ENCODE assay signal across 12 mouse cellular contexts in genomic region chr4:41903310-41903709, GRCm38 (mm10). TPM values are rescaled to one million over a fixed set of nuclear protein-coding genes. Genes with fewer than 3 reads are reported as not detected.
"Had no signal": no experiment of that assay in that cellular context is flagged by ENCODE, and none has a peak within 500 bp of the region (broad histone marks: within the 10 kb centered on the region; RNA-seq: fewer than 3 reads in every experiment).

TSS of gene Gm21541 (plus strand) at chr4:41903610.

RNA-seq across cellular contexts. Expression of gene Gm21541, which starts in this region (rescaled TPM):
- polyA plus RNA-seq: inflammation-experienced regulatory T-cells, adult 6 months; kidney, embryonic 14.5 days; limb, embryonic 10.5 days; limb, embryonic 13.5 days; liver, adult 2 months; liver, embryonic 13.5 days; liver, embryonic 16.5 days; macrophage; midbrain, embryonic 12.5 days; midbrain, embryonic 15.5 days; neural tube, embryonic 12.5 days; neural tube, embryonic 15.5 days had no signal
